Mouse (Mus musculus): ENCODE measurements around the gene Gadl1. TPM values are rescaled to one million over a fixed set of nuclear protein-coding genes. Genes with fewer than 3 reads are reported as not detected.

Gadl1 gene
- polyA plus RNA-seq, 1 experiment, result 0.35 TPM

DNA sequence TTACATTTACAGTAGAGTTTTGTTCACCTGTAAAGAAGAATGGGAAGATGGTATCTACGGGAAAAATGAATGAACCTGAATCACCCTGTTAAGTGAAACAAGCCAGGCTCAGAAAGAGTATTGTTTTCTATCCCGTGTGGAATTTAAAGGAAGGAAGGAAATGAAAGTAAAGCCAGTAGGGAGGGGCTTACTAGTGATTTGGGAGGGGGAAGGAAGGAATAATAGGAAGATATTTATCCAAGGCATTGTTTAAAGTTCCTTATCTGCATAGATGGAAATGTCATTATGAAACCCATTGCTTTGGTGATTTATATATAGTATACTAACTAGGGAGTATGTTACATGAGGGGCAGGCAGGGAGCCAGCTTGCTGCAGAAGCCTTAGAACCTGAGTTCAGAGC, 199.5 kb downstream of the Gadl1 start:
- H3K27ac ChIP-seq (ENCODE audit: insufficient read depth, low read length), result no peak overlapping the region
- H3K4me3 ChIP-seq (ENCODE audit: insufficient read depth, low read length), result no peak overlapping the region
- no peak for TF ChIP-seq POLR2A (IDR thresholded peaks at IDR 0.05; ENCODE audit: extremely low read depth, insufficient read depth, low read length)
- TF ChIP-seq CTCF (IDR thresholded peaks at IDR 0.05; ENCODE audit: extremely low read depth, insufficient read depth, low read length), result no peak
- no peaks in the 10 kb centered on the region for H3K4me1 ChIP-seq (ENCODE audit: control insufficient read depth, insufficient read depth, low read length)

- H3K27ac ChIP-seq (ENCODE audit: insufficient read depth, low read length), result no peak overlapping the region
- H3K4me3 ChIP-seq (ENCODE audit: insufficient read depth, low read length), result no peak overlapping the region
- TF ChIP-seq CTCF (IDR thresholded peaks at IDR 0.05; ENCODE audit: extremely low read depth, insufficient read depth, low read length), result no peak
- TF ChIP-seq POLR2A (IDR thresholded peaks at IDR 0.05; ENCODE audit: extremely low read depth, insufficient read depth, low read length), result no peak
- no peaks in the 10 kb centered on the region for H3K4me1 ChIP-seq (ENCODE audit: control insufficient read depth, insufficient read depth, low read length)
These were observed 202.1 kb downstream of the Gadl1 start for GRCm38 (mm10) chr9:116111149-116111970.

GRCm38 (mm10) chr9:116114339-116114738, 205.1 kb downstream of the Gadl1 start:
- Histone ChIP-seq H3K27ac (ENCODE audit: insufficient read depth, low read length) (no peak overlapping the region), H3K4me3 (ENCODE audit: insufficient read depth, low read length) (no peak overlapping the region), H3K4me1 (ENCODE audit: control insufficient read depth, insufficient read depth, low read length) (no peaks in the 10 kb centered on the region)
- TF ChIP-seq POLR2A (IDR thresholded peaks at IDR 0.05; ENCODE audit: extremely low read depth, insufficient read depth, low read length) (no peak), CTCF (IDR thresholded peaks at IDR 0.05; ENCODE audit: extremely low read depth, insufficient read depth, low read length) (no peak)

GRCm38 (mm10) chr9:116115875-116116274, 206.6 kb downstream of the Gadl1 start:
- TF ChIP-seq CTCF (IDR thresholded peaks at IDR 0.05; ENCODE audit: extremely low read depth, insufficient read depth, low read length), result no peak
- no peak for TF ChIP-seq POLR2A (IDR thresholded peaks at IDR 0.05; ENCODE audit: extremely low read depth, insufficient read depth, low read length)
- H3K27ac ChIP-seq (ENCODE audit: insufficient read depth, low read length), result no peak overlapping the region

DNA sequence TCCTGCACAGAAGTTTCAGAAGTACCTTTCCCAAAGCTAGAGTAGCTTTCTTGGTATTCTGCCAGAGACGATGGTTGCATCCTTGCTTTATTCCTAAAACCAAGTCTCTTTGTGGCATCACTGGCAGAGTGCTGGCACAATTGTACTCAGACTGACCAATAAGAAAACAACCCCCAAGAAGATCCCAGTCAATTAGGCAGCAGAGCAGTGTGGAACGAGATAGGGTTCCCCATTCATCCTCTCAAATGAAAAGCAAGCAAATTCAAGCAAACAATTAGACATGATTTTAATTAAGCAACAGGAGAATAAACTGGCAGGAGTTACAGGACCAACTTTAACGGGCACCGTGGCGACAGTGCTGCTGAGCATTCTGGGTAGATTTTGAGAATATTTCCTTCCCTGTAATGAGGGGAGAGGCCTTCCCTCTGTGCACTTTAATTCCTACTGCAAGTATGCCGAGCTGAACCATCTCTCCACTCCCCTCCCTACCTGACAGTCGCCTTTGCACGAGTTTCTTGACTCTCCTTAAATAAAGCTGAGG, 209.1 kb downstream of the Gadl1 start:
- Histone ChIP-seq H3K4me1 (ENCODE audit: control insufficient read depth, insufficient read depth, low read length) (peaks cover 2% of the 10 kb centered on the region), H3K27ac (ENCODE audit: insufficient read depth, low read length) (no peak overlapping the region), H3K4me3 (ENCODE audit: insufficient read depth, low read length) (no peak overlapping the region)
- TF ChIP-seq POLR2A (IDR thresholded peaks at IDR 0.05; ENCODE audit: extremely low read depth, insufficient read depth, low read length), result no peak
- no peak for TF ChIP-seq CTCF (IDR thresholded peaks at IDR 0.05; ENCODE audit: extremely low read depth, insufficient read depth, low read length)

More at GRCm38 (mm10) chr9:116115875-116116274, 206.6 kb downstream of the Gadl1 start:
- H3K4me3 ChIP-seq (ENCODE audit: insufficient read depth, low read length), result no peak overlapping the region
- no peaks in the 10 kb centered on the region for H3K4me1 ChIP-seq (ENCODE audit: control insufficient read depth, insufficient read depth, low read length)

DNA sequence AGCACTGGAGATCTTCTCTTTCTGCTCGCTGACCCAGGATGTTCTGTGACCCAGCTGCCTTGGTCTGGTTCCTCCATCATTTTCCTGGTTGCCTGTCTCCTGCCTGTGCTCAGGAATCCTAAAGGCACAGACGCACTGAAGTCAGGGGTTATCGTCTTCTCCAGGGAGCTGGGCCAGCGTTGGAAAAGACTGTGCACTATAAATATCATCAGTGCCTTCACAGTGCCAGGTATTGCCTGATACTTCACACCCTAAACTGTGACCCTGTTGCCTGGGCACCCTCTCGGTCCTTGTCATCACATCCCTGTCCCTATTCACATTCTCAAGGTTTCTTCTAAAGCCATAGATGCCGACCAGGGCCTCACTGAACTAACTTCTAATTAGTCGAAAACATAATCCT, 210.7 kb downstream of the Gadl1 start:
- TF ChIP-seq POLR2A (IDR thresholded peaks at IDR 0.05; ENCODE audit: extremely low read depth, insufficient read depth, low read length) (no peak), CTCF (IDR thresholded peaks at IDR 0.05; ENCODE audit: extremely low read depth, insufficient read depth, low read length) (no peak)
- Histone ChIP-seq H3K27ac (ENCODE audit: insufficient read depth, low read length) (no peak overlapping the region), H3K4me1 (ENCODE audit: control insufficient read depth, insufficient read depth, low read length) (peaks cover 2% of the 10 kb centered on the region), H3K4me3 (ENCODE audit: insufficient read depth, low read length) (no peak overlapping the region)

DNA sequence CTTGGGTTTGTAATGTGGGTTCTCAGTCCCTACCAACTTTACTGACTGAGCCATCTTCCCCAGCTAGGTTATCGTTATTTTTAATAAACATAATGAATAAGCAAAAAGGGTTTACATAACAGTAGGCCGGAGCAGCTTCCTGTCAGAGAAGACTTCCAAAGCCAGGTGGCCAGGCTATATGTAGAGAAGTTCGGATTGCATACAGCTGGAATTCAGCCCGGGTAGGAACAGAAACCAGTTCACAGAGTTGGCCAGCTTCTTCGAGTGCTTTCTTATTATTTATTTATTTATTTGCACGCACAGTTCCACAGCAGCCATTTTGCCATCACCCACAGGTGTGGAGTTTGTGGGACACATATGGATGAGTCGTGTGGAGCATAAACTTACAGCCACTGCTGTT, 212.2 kb downstream of the Gadl1 start:
- Histone ChIP-seq H3K27ac (ENCODE audit: insufficient read depth, low read length) (no peak overlapping the region), H3K4me1 (ENCODE audit: control insufficient read depth, insufficient read depth, low read length) (peaks cover 2% of the 10 kb centered on the region), H3K4me3 (ENCODE audit: insufficient read depth, low read length) (no peak overlapping the region)
- no peak for TF ChIP-seq POLR2A (IDR thresholded peaks at IDR 0.05; ENCODE audit: extremely low read depth, insufficient read depth, low read length)
- no peak for TF ChIP-seq CTCF (IDR thresholded peaks at IDR 0.05; ENCODE audit: extremely low read depth, insufficient read depth, low read length)

GRCm38 (mm10) chr9:116122544-116122943, 213.3 kb downstream of the Gadl1 start:
- TF ChIP-seq POLR2A (IDR thresholded peaks at IDR 0.05; ENCODE audit: extremely low read depth, insufficient read depth, low read length) (no peak), CTCF (IDR thresholded peaks at IDR 0.05; ENCODE audit: extremely low read depth, insufficient read depth, low read length) (no peak)
- Histone ChIP-seq H3K4me1 (ENCODE audit: control insufficient read depth, insufficient read depth, low read length) (peaks cover 2% of the 10 kb centered on the region), H3K27ac (ENCODE audit: insufficient read depth, low read length) (peak overlapping the region; percentile 28; the same call in 1 of the 2 replicates), H3K4me3 (ENCODE audit: insufficient read depth, low read length) (no peak overlapping the region)

DNA sequence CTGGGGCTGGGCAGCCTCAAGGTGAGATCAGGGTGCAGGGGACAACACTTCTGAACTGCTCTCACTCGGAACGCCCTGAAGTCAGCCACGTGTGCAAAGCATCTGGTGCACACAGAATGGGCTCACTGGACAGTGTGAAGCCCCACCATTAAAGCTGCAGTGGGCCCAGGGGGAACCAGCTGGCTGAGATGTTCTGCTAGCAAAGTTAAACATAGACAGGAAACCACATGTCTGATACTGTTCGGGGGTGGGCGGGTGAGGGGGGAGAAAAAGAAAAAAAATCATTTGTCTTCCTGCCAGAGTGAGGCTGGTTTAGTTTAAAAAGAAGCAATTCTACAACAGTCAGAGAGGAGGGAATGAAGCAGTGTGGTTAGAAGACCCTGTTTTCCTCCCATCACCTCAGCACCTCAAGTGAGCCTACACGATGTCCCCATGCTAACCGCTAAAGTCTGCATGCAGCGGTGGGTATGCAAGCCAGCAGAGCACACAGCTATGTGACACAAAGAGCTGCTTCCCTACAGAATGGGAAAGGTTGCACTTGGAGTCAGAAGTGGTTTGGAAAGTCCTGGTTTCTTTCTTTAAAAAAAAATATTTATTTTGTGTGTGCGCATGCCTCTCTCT, 213.8 kb downstream of the Gadl1 start:
- no peak overlapping the region for H3K4me3 ChIP-seq (ENCODE audit: insufficient read depth, low read length)
- no peak overlapping the region for H3K27ac ChIP-seq (ENCODE audit: insufficient read depth, low read length)
- TF ChIP-seq POLR2A (IDR thresholded peaks at IDR 0.05; ENCODE audit: extremely low read depth, insufficient read depth, low read length), result no peak
- no peak for TF ChIP-seq CTCF (IDR thresholded peaks at IDR 0.05; ENCODE audit: extremely low read depth, insufficient read depth, low read length)
- H3K4me1 ChIP-seq (ENCODE audit: control insufficient read depth, insufficient read depth, low read length), result peaks cover 2% of the 10 kb centered on the region

Data from cortical plate, adult 2 months (tissue).